In genomic region chr1:172302311-172302710, GRCm38 (mm10) we compare ENCODE assay signal across 29 mouse cellular contexts. TPM values are rescaled to one million over a fixed set of nuclear protein-coding genes. Genes with fewer than 3 reads are reported as not detected.
DNase-seq lines count a peak whose midpoint lies in the region; ATAC-seq and TF ChIP-seq lines count a peak whose summit lies in the region.
"Had no signal": no experiment of that assay in that cellular context is flagged by ENCODE, and none has a peak within 500 bp of the region (broad histone marks: within the 10 kb centered on the region; RNA-seq: fewer than 3 reads in every experiment).

No protein-coding gene starts in this region.

- H3K4me3 ChIP-seq in hindbrain, postnatal 0 days (ENCODE audit: low read length), result no peak overlapping the region
- no peak overlapping the region for H3K4me3 ChIP-seq in hindbrain, embryonic 11.5 days (ENCODE audit: low read depth, low read length)
- H3K4me3 ChIP-seq in E14TG2a.4 (replicated peaks; ENCODE audit: low read length), result peak overlapping the region; percentile 39
- H3K4me3 ChIP-seq: kidney, embryonic 15.5 days; limb, embryonic 12.5 days had no signal

- no peaks in the 10 kb centered on the region for H3K36me3 ChIP-seq in hindbrain, postnatal 0 days (ENCODE audit: insufficient read depth, low read length)
- H3K36me3 ChIP-seq in hindbrain, embryonic 11.5 days (ENCODE audit: control insufficient read depth, insufficient read depth, low read length), result no peaks in the 10 kb centered on the region
- no peaks in the 10 kb centered on the region for H3K36me3 ChIP-seq in E14TG2a.4 (ENCODE audit: insufficient read depth, low read length)
- H3K36me3 ChIP-seq: kidney, embryonic 15.5 days; limb, embryonic 12.5 days had no signal

- H3K27ac ChIP-seq in hindbrain, postnatal 0 days, result peak overlapping the region; percentile 16; the same call in 1 of the 2 replicates
- H3K27ac ChIP-seq in hindbrain, embryonic 11.5 days (ENCODE audit: low read depth, low read length), result no peak overlapping the region
- H3K27ac ChIP-seq: kidney, embryonic 15.5 days had no signal

- 66% methylated on average over 3 of the region's 3 CpGs for WGBS in hindbrain, postnatal 0 days
- WGBS in hindbrain, embryonic 11.5 days, result 50% methylated on average over 3 of the region's 3 CpGs

- no peak for TF ChIP-seq CTCF in hindbrain, postnatal 0 days (IDR thresholded peaks at IDR 0.05; ENCODE audit: low read depth)
- TF ChIP-seq CTCF in E14TG2a.4 (conservative IDR thresholded peaks at IDR 0.05; ENCODE audit: low read length), result no peak

- no peak for ATAC-seq in hindbrain, postnatal 0 days
- no peak for ATAC-seq in hindbrain, embryonic 11.5 days (ENCODE audit: low FRiP score)
- 0 out of 4 replicates have a peak, but pooled peaks have one; percentile 23 to 25 for ATAC-seq in hematopoietic stem cell, adult 5-6 weeks (replicated peaks in 1 of 2; ENCODE audit: insufficient read depth in 1 of 2, low FRiP score in 2 of 2, low TSS enrichment in 1 of 2, low read depth in 1 of 2, poor library complexity in 2 of 2, severe bottlenecking in 2 of 2)
- ATAC-seq: CD4-positive, CD25-positive, alpha-beta regulatory T cell, adult 4 months; forebrain, embryonic 14.5 days; Patski had no signal

- H3K4me2 ChIP-seq in hindbrain, postnatal 0 days (ENCODE audit: low read depth, low read length), result no peak overlapping the region
- no peak overlapping the region for H3K4me2 ChIP-seq in hindbrain, embryonic 11.5 days (replicated peaks; ENCODE audit: low read depth, low read length)
- H3K4me2 ChIP-seq: kidney, embryonic 15.5 days; limb, embryonic 12.5 days; liver, embryonic 11.5 days had no signal

- DNase-seq in hindbrain, postnatal 0 days (ENCODE audit: low spot score), result no peak
- no peak for DNase-seq in hindbrain, embryonic 11.5 days (ENCODE audit: low spot score)
- DNase-seq in A20 (ENCODE audit: low read depth, low spot score), result peak; percentile 30
- no peak for DNase-seq in lung, postnatal 10 days
- no peak for DNase-seq in adrenal gland, adult 2 months
- no peak for DNase-seq in urinary bladder, postnatal 4 days (ENCODE audit: low spot score in 2 of 2)
- DNase-seq: cerebellum, adult 18-20 months; cerebellum, postnatal 25 days; gastrocnemius, postnatal 36 days; kidney, adult 11 months; lung, adult 2 months; lung, postnatal 36 days; right cerebral cortex, postnatal 14 days; spleen, adult 18-20 months; thymus, postnatal 14 days had no signal

- H3K4me1 ChIP-seq in hindbrain, postnatal 0 days (ENCODE audit: insufficient read depth, low read length), result peaks cover 10% of the 10 kb centered on the region
- peaks cover 15% of the 10 kb centered on the region; the same call in 1 of the 2 replicates for H3K4me1 ChIP-seq in hindbrain, embryonic 11.5 days (replicated peaks; ENCODE audit: control insufficient read depth, insufficient read depth, low read length)
- H3K4me1 ChIP-seq in E14TG2a.4 (replicated peaks; ENCODE audit: low read depth, low read length), result peaks cover 77% of the 10 kb centered on the region

- H3K27me3 ChIP-seq in hindbrain, postnatal 0 days (ENCODE audit: insufficient read depth, low read length), result no peaks in the 10 kb centered on the region
- H3K27me3 ChIP-seq in hindbrain, embryonic 11.5 days (ENCODE audit: control insufficient read depth, insufficient read depth, low read length), result no peaks in the 10 kb centered on the region; the same call in 1 of the 2 replicates
- H3K27me3 ChIP-seq in E14TG2a.4 (ENCODE audit: insufficient read depth, low read length), result peaks cover 11% of the 10 kb centered on the region
- H3K27me3 ChIP-seq: kidney, embryonic 15.5 days; limb, embryonic 12.5 days; Patski had no signal

- H3K9me3 ChIP-seq in hindbrain, postnatal 0 days (ENCODE audit: low read length), result no peaks in the 10 kb centered on the region
- H3K9me3 ChIP-seq in hindbrain, embryonic 11.5 days (ENCODE audit: control insufficient read depth, low read length), result no peaks in the 10 kb centered on the region
- no peaks in the 10 kb centered on the region for H3K9me3 ChIP-seq in E14TG2a.4 (ENCODE audit: low read length)
- H3K9me3 ChIP-seq: kidney, embryonic 15.5 days; limb, embryonic 12.5 days had no signal

- H3K9ac ChIP-seq in hindbrain, postnatal 0 days (replicated peaks; ENCODE audit: low read length), result no peak overlapping the region
- no peak overlapping the region for H3K9ac ChIP-seq in hindbrain, embryonic 11.5 days (ENCODE audit: low read depth, low read length)
- H3K9ac ChIP-seq: kidney, embryonic 15.5 days; limb, embryonic 12.5 days had no signal

RNA-seq across cellular contexts. Expression of gene Atp1a2, which starts 4.4 kb away (rescaled TPM):
- total RNA-seq in hindbrain, postnatal 0 days (2014; rRNA removed), result 546 and 572 TPM in 2 replicates
- polyA plus RNA-seq in hindbrain, postnatal 0 days (2015; fragmentation: Nextera tagmentation; extraction: Ambion mirVana), result 119 and 123 TPM in 2 replicates
- polyA plus RNA-seq in hindbrain, embryonic 11.5 days (2014; fragmentation: Nextera tagmentation; extraction: Ambion mirVana), result 1.9 and 2.6 TPM in 2 replicates
- total RNA-seq in hematopoietic stem cell, adult 5-6 weeks (2017), result not detected in 2 replicates
- total RNA-seq in adrenal gland, adult 2 months (2021), result 100 to 1,000 TPM; 126 to 247 TPM
- polyA plus RNA-seq in adrenal gland, adult 2 months (2012; rRNA removed), result 57.3 and 85.0 TPM in 2 replicates

RNA-seq across cellular contexts. Expression of gene Kcnj9, which starts 26.8 kb away (rescaled TPM):
- total RNA-seq in hindbrain, postnatal 0 days (2014; rRNA removed), result 8.0 and 9.8 TPM in 2 replicates
- polyA plus RNA-seq in hindbrain, postnatal 0 days (2015; fragmentation: Nextera tagmentation; extraction: Ambion mirVana), result 3.6 and 4.2 TPM in 2 replicates
- 0.17 and 0.46 TPM in 2 replicates for polyA plus RNA-seq in hindbrain, embryonic 11.5 days (2014; fragmentation: Nextera tagmentation; extraction: Ambion mirVana)
- not detected in 2 replicates for total RNA-seq in hematopoietic stem cell, adult 5-6 weeks (2017)
- under 1 TPM; 0.09 to 0.17 TPM for total RNA-seq in adrenal gland, adult 2 months (2021)
- 0.67 and 0.85 TPM in 2 replicates for polyA plus RNA-seq in adrenal gland, adult 2 months (2012; rRNA removed)
- total RNA-seq: gastrocnemius, postnatal 36 days; heart, adult 8-10 months had no signal
- polyA plus RNA-seq: CD4-positive, CD25-positive, alpha-beta regulatory T cell, adult 4 months; heart, embryonic 14.5 days; kidney, embryonic 15.5 days; limb, embryonic 12.5 days; lung, adult 2 months had no signal

RNA-seq across cellular contexts. Expression of gene Kcnj10, which starts 38.7 kb away (rescaled TPM):
- total RNA-seq in hindbrain, postnatal 0 days (2014; rRNA removed), result 8.6 and 10.0 TPM in 2 replicates
- 5.4 and 5.6 TPM in 2 replicates for polyA plus RNA-seq in hindbrain, postnatal 0 days (2015; fragmentation: Nextera tagmentation; extraction: Ambion mirVana)
- 0.73 TPM in 2 replicates for polyA plus RNA-seq in hindbrain, embryonic 11.5 days (2014; fragmentation: Nextera tagmentation; extraction: Ambion mirVana)
- 0.38 TPM in 1 of 2 replicates, not detected in the other for total RNA-seq in hematopoietic stem cell, adult 5-6 weeks (2017)
- total RNA-seq in adrenal gland, adult 2 months (2021), result 1 to 10 TPM; 1.0 to 1.1 TPM
- polyA plus RNA-seq in adrenal gland, adult 2 months (2012; rRNA removed), result 0.99 and 1.1 TPM in 2 replicates
- total RNA-seq: gastrocnemius, postnatal 36 days had no signal
- polyA plus RNA-seq: CD4-positive, CD25-positive, alpha-beta regulatory T cell, adult 4 months; heart, embryonic 14.5 days had no signal

RNA-seq across cellular contexts. Expression of gene Igsf8, which starts 40.9 kb away (rescaled TPM):
- total RNA-seq in hindbrain, postnatal 0 days (2014; rRNA removed), result 136 and 150 TPM in 2 replicates
- polyA plus RNA-seq in hindbrain, postnatal 0 days (2015; fragmentation: Nextera tagmentation; extraction: Ambion mirVana), result 90.2 and 90.8 TPM in 2 replicates
- 123 and 136 TPM in 2 replicates for polyA plus RNA-seq in hindbrain, embryonic 11.5 days (2014; fragmentation: Nextera tagmentation; extraction: Ambion mirVana)
- total RNA-seq in hematopoietic stem cell, adult 5-6 weeks (2017), result 21.8 and 25.9 TPM in 2 replicates
- 10 to 100 TPM; 32.2 to 38.3 TPM for total RNA-seq in adrenal gland, adult 2 months (2021)
- polyA plus RNA-seq in adrenal gland, adult 2 months (2012; rRNA removed), result 109 and 126 TPM in 2 replicates

RNA-seq across cellular contexts. Expression of gene Atp1a4, which starts 44.1 kb away (rescaled TPM):
- 0.10 TPM in 1 of 2 replicates, not detected in the other for total RNA-seq in hindbrain, postnatal 0 days (2014; rRNA removed)
- polyA plus RNA-seq in hindbrain, postnatal 0 days (2015; fragmentation: Nextera tagmentation; extraction: Ambion mirVana), result 0.05 TPM in 1 of 2 replicates, not detected in the other
- 0.06 TPM in 1 of 2 replicates, not detected in the other for polyA plus RNA-seq in hindbrain, embryonic 11.5 days (2014; fragmentation: Nextera tagmentation; extraction: Ambion mirVana)
- not detected in 2 replicates for total RNA-seq in hematopoietic stem cell, adult 5-6 weeks (2017)
- 1 to 10 TPM in 1 of 2 experiments, under 1 TPM in 1; 0.62 to 3.6 TPM for total RNA-seq in adrenal gland, adult 2 months (2021)
- 0.90 and 0.91 TPM in 2 replicates for polyA plus RNA-seq in adrenal gland, adult 2 months (2012; rRNA removed)
- total RNA-seq: heart, adult 8-10 months; heart, postnatal 25 days; layer of hippocampus, postnatal 14 days had no signal
- polyA plus RNA-seq: CD4-positive, CD25-positive, alpha-beta regulatory T cell, adult 4 months; embryonic facial prominence, embryonic 14.5 days; limb, embryonic 12.5 days; liver, embryonic 11.5 days; midbrain, postnatal 0 days had no signal

Comparison
In these comparisons a context has a peak if more than half of its experiments do, and no peak if none do; other contexts are left out.
1. ATAC-seq: peak in hematopoietic stem cell, adult 5-6 weeks (2 of 2); none in hindbrain, postnatal 0 days (single experiment) and hindbrain, embryonic 11.5 days (single experiment).
2. RNA of gene Atp1a2, which starts 4.4 kb away (total RNA-seq): 546 to 572 TPM in hindbrain, postnatal 0 days and 126 to 247 TPM in adrenal gland, adult 2 months; not detected in hematopoietic stem cell, adult 5-6 weeks; every median in the first group is over 100 times any median in the second.